Mouse (Mus musculus) bone marrow, adult 2 months (tissue): ENCODE measurements around the gene Nav2.

Experiments used
- CTCF ChIP-seq: fragments of 200-500 bp; IDR thresholded peaks from 2 replicates; pipeline ENCODE4 v1.5.1; 2011; ENCODE audit warnings: low read length, control low read depth; ENCODE audit not compliant: control insufficient read depth, insufficient read depth
- POLR2A ChIP-seq: fragments of 200-500 bp; IDR thresholded peaks from 2 replicates; pipeline ENCODE4 v1.6.1; 2011; ENCODE audit warnings: low read depth, mild to moderate bottlenecking, control low read depth, low read length, borderline replicate concordance; ENCODE audit not compliant: control insufficient read depth

DNA sequence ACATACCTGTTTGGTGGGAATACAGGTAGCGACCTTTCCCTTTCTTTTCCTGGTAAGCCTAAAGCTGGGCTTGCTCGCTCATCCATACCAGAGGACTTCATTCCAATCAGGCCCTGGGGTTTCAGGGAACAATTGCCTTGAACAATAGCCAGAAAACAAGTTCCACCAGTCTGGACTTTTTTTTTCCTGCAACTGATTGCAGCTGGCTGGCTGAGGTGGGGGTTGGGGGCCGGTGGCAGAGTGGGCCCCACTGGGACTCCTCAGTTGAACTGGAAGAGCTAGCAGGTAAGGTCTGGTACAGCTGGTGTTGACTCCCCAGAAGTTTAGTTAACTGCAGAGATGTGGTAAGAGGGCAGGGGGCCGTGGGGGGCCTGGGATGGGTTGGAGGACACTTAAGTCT, 619.0 kb downstream of the Nav2 start:
- TF ChIP-seq CTCF (no peak), POLR2A (no peak)
